Mouse (Mus musculus): ENCODE data around the gene Pdrg1. TPM values are rescaled to one million over a fixed set of nuclear protein-coding genes. Genes with fewer than 3 reads are reported as not detected.

Gene Pdrg1
- total RNA-seq, 2 experiments from 2014 or later, result 59.8 to 60.9 TPM

GRCm38 (mm10) chr2:153032973-153033372 is 17.7 kb upstream of the Pdrg1 start:
- no peak for DNase-seq (ENCODE audit: extremely low spot score in 1 of 2, low spot score in 2 of 2)
- intact Hi-C loops (cut with DNase I), result no loop called here

- peak in 1 of 2 experiments; percentile 79 for DNase-seq (ENCODE audit: extremely low spot score in 1 of 2, low spot score in 2 of 2)
- intact Hi-C loops (cut with DNase I), result no loop called here
Measured at GRCm38 (mm10) chr2:153032083-153032842, 17.0 kb upstream of the Pdrg1 start.

- peak in 1 of 2 experiments; percentile 59 for DNase-seq (ENCODE audit: extremely low spot score in 1 of 2, low spot score in 2 of 2)
- intact Hi-C loops (cut with DNase I), result no loop called here
Measured at GRCm38 (mm10) chr2:153031126-153032082, 16.2 kb upstream of the Pdrg1 start, which contains the start of gene Xkr7. Gene Xkr7 (plus strand): TSS chr2:153031852.

GRCm38 (mm10) chr2:153030422-153030821 is 15.2 kb upstream of the Pdrg1 start:
- intact Hi-C loops (cut with DNase I), result no loop called here

GRCm38 (mm10) chr2:153027501-153027900 is 12.3 kb upstream of the Pdrg1 start:
- intact Hi-C loops (cut with DNase I), result no loop called here
- no peak for DNase-seq (ENCODE audit: extremely low spot score in 1 of 2, low spot score in 2 of 2)

More at GRCm38 (mm10) chr2:153030422-153030821, 15.2 kb upstream of the Pdrg1 start:
- no peak for DNase-seq (ENCODE audit: extremely low spot score in 1 of 2, low spot score in 2 of 2)

GRCm38 (mm10) chr2:153026052-153026451 is 10.8 kb upstream of the Pdrg1 start:
- no peak for DNase-seq (ENCODE audit: extremely low spot score in 1 of 2, low spot score in 2 of 2)
- intact Hi-C loops (cut with DNase I), result no loop called here

GRCm38 (mm10) chr2:153022855-153023254 is 7.6 kb upstream of the Pdrg1 start:
- intact Hi-C loops (cut with DNase I), result no loop called here
- no peak for DNase-seq (ENCODE audit: extremely low spot score in 1 of 2, low spot score in 2 of 2)

GRCm38 (mm10) chr2:153021163-153021562 is 5.9 kb upstream of the Pdrg1 start:
- intact Hi-C loops (cut with DNase I), result no loop called here

GRCm38 (mm10) chr2:153019355-153019754 is 4.1 kb upstream of the Pdrg1 start:
- intact Hi-C loops (cut with DNase I), result loop anchor here (5.0 kb wide), 1 partner anchor 102 kb away; no protein-coding TSS in a partner anchor
- no peak for DNase-seq (ENCODE audit: extremely low spot score in 1 of 2, low spot score in 2 of 2)

More at GRCm38 (mm10) chr2:153021163-153021562, 5.9 kb upstream of the Pdrg1 start:
- no peak for DNase-seq (ENCODE audit: extremely low spot score in 1 of 2, low spot score in 2 of 2)

GRCm38 (mm10) chr2:153016786-153017185 is 1.6 kb upstream of the Pdrg1 start:
- intact Hi-C loops (cut with DNase I), result loop anchor here (5.0 kb wide), 1 partner anchor 99 kb away; no protein-coding TSS in a partner anchor
- no peak for DNase-seq (ENCODE audit: extremely low spot score in 1 of 2, low spot score in 2 of 2)

- intact Hi-C loops (cut with DNase I), result loop anchor here (5.0 kb wide), 1 partner anchor 99 kb away; no protein-coding TSS in a partner anchor
- DNase-seq (ENCODE audit: extremely low spot score in 1 of 2, low spot score in 2 of 2), result no peak
Measured at GRCm38 (mm10) chr2:153015804-153016203, 577 bp upstream of the Pdrg1 start.

- no peak for DNase-seq (ENCODE audit: extremely low spot score in 1 of 2, low spot score in 2 of 2)
- intact Hi-C loops (cut with DNase I), result no loop called here
Measured at GRCm38 (mm10) chr2:153013724-153014515, 1.3 kb downstream of the Pdrg1 start.

- intact Hi-C loops (cut with DNase I), result no loop called here
- no peak for DNase-seq (ENCODE audit: extremely low spot score in 1 of 2, low spot score in 2 of 2)
Measured at GRCm38 (mm10) chr2:153009192-153009973, 5.8 kb downstream of the Pdrg1 start.

GRCm38 (mm10) chr2:153005981-153006380 is 9.2 kb downstream of the Pdrg1 start:
- intact Hi-C loops (cut with DNase I), result no loop called here

GRCm38 (mm10) chr2:153003681-153004338 is 11.4 kb downstream of the Pdrg1 start:
- DNase-seq (ENCODE audit: extremely low spot score in 1 of 2, low spot score in 2 of 2), result no peak
- intact Hi-C loops (cut with DNase I), result no loop called here

More at GRCm38 (mm10) chr2:153005981-153006380, 9.2 kb downstream of the Pdrg1 start:
- DNase-seq (ENCODE audit: extremely low spot score in 1 of 2, low spot score in 2 of 2), result no peak

- intact Hi-C loops (cut with DNase I), result no loop called here
Measured at GRCm38 (mm10) chr2:153002492-153003248, 12.6 kb downstream of the Pdrg1 start.

GRCm38 (mm10) chr2:152997046-152997445 is 18.2 kb downstream of the Pdrg1 start:
- intact Hi-C loops (cut with DNase I), result no loop called here
- DNase-seq (ENCODE audit: extremely low spot score in 1 of 2, low spot score in 2 of 2), result no peak

More at GRCm38 (mm10) chr2:153002492-153003248, 12.6 kb downstream of the Pdrg1 start:
- no peak for DNase-seq (ENCODE audit: extremely low spot score in 1 of 2, low spot score in 2 of 2)

All from left cerebral cortex, postnatal 10 days (tissue).